Mouse (Mus musculus) intestine, embryonic 14.5 days (tissue): ENCODE results near the gene Stat5b. TPM values are rescaled to one million over a fixed set of nuclear protein-coding genes. Genes with fewer than 3 reads are reported as not detected.

ENCODE experiments used
- ATAC-seq: fragments of 200-750 bp; cut with Nextera tagmentation; replicated peaks from 2 replicates; pipeline ENCODE4 v1.8.0; 2017; ENCODE audit warnings: low read depth, moderate number of reproducible peaks, moderate TSS enrichment, moderate library complexity; ENCODE audit not compliant: low FRiP score, low TSS enrichment
- DNase-seq: peaks from one replicate; pipeline ENCODE4 v3.0.0-alpha.2; 2018; ENCODE audit warnings: low spot score
- H3K27ac ChIP-seq: fragments of 300-500 bp; sonication (generic); 2 replicates; pipeline ENCODE4 v1.5.1; 2014; ENCODE audit warnings: low read depth, mild to moderate bottlenecking, control low read depth
- H3K27me3 ChIP-seq: fragments of 300-500 bp; sonication (generic); replicated peaks from 2 replicates; pipeline ENCODE4 v1.6.1; 2014; ENCODE audit warnings: low read length, control low read depth; ENCODE audit not compliant: control insufficient read depth, insufficient read depth
- H3K36me3 ChIP-seq: fragments of 300-500 bp; sonication (generic); 2 replicates; pipeline ENCODE4 v1.6.1; 2014; ENCODE audit warnings: low read length, control low read depth; ENCODE audit not compliant: control insufficient read depth, insufficient read depth
- H3K4me1 ChIP-seq: fragments of 300-500 bp; sonication (generic); replicated peaks from 2 replicates; pipeline ENCODE4 v1.6.1; 2014; ENCODE audit warnings: low read length, control low read depth, mixed read lengths; ENCODE audit not compliant: control insufficient read depth, insufficient read depth
- H3K4me2 ChIP-seq: fragments of 300-500 bp; sonication (generic); 2 replicates; pipeline ENCODE4 v1.6.1; 2014; ENCODE audit warnings: low read length
- H3K4me3 ChIP-seq: fragments of 300-500 bp; sonication (generic); 2 replicates; pipeline ENCODE4 v1.5.1; 2014; ENCODE audit warnings: low read depth, low read length, control low read depth, mixed read lengths
- H3K9ac ChIP-seq: fragments of 300-500 bp; sonication (generic); 2 replicates; pipeline ENCODE4 v1.6.1; 2014; ENCODE audit warnings: mild to moderate bottlenecking, low read length
- H3K9me3 ChIP-seq: fragments of 300-500 bp; sonication (generic); 2 replicates; pipeline ENCODE4 v1.6.1; 2016; ENCODE audit warnings: low read length, control low read depth; ENCODE audit not compliant: control insufficient read depth
- WGBS: fragments of 180-500 bp; shearing (Covaris S2); extraction: QIAGEN DNeasy Blood & Tissue Kit; methylation state at CpG from one replicate; pipeline ENCODE4 v1.1.7; 2014; 5-methylcytosine and 5-hydroxymethylcytosine counted together
- polyA plus RNA-seq: library from polyadenylated mRNA; unstranded; fragments of >200 nt; fragmentation: Nextera tagmentation; extraction: Ambion mirVana; gene quantifications from 2 replicates; pipeline ENCODE4 v1.2.1, GENCODE M21; 2014

Stat5b gene
- polyA plus RNA-seq, 1 experiment from 2014 or later = 27.8 TPM

- no peak overlapping the region for H3K9ac ChIP-seq
- ATAC-seq = no peak
- 84% methylated on average over 12 of the region's 12 CpGs for WGBS
Observed at GRCm38 (mm10) chr11:100757566-100757965, 93.0 kb downstream of the Stat5b start.

GRCm38 (mm10) chr11:100756476-100756875, 94.0 kb downstream of the Stat5b start:
- 71% methylated on average over 6 of the region's 6 CpGs for WGBS
- no peak for ATAC-seq
- Histone ChIP-seq H3K9ac (no peak overlapping the region), H3K4me3 (no peak overlapping the region), H3K4me2 (no peak overlapping the region), H3K27ac (no peak overlapping the region), H3K9me3 (no peaks in the 10 kb centered on the region), H3K4me1 (peaks cover 10% of the 10 kb centered on the region), H3K27me3 (peaks cover 37% of the 10 kb centered on the region), H3K36me3 (no peaks in the 10 kb centered on the region)
- no peak for DNase-seq

More at GRCm38 (mm10) chr11:100757566-100757965, 93.0 kb downstream of the Stat5b start:
- H3K36me3 ChIP-seq = no peaks in the 10 kb centered on the region
- H3K4me3 ChIP-seq = no peak overlapping the region
- no peak overlapping the region for H3K4me2 ChIP-seq
- no peaks in the 10 kb centered on the region for H3K9me3 ChIP-seq
- peaks cover 37% of the 10 kb centered on the region for H3K27me3 ChIP-seq
- peaks cover 10% of the 10 kb centered on the region for H3K4me1 ChIP-seq
- no peak for DNase-seq
- H3K27ac ChIP-seq = no peak overlapping the region

- Histone ChIP-seq H3K9me3 (no peaks in the 10 kb centered on the region), H3K36me3 (no peaks in the 10 kb centered on the region), H3K4me3 (no peak overlapping the region), H3K27me3 (peaks cover 25% of the 10 kb centered on the region), H3K4me1 (peaks cover 8% of the 10 kb centered on the region), H3K27ac (no peak overlapping the region), H3K9ac (no peak overlapping the region), H3K4me2 (no peak overlapping the region)
- WGBS = 82% methylated on average over 3 of the region's 3 CpGs
- ATAC-seq (no peak), DNase-seq (no peak)
Observed at GRCm38 (mm10) chr11:100754693-100755057, 95.8 kb downstream of the Stat5b start.

- peaks cover 3% of the 10 kb centered on the region; the same call in 1 of the 2 replicates for H3K4me1 ChIP-seq
Observed at GRCm38 (mm10) chr11:100754021-100754692, 96.4 kb downstream of the Stat5b start.

GRCm38 (mm10) chr11:100752294-100752693, 98.2 kb downstream of the Stat5b start:
- Histone ChIP-seq H3K36me3 (no peaks in the 10 kb centered on the region), H3K27me3 (peaks cover 14% of the 10 kb centered on the region; the same call in 1 of the 2 replicates), H3K9ac (no peak overlapping the region), H3K9me3 (no peaks in the 10 kb centered on the region), H3K4me3 (no peak overlapping the region), H3K4me1 (no peaks in the 10 kb centered on the region), H3K27ac (no peak overlapping the region), H3K4me2 (no peak overlapping the region)
- DNase-seq = no peak
- no peak for ATAC-seq
- 25% methylated on average over 9 of the region's 10 CpGs for WGBS

More at GRCm38 (mm10) chr11:100754021-100754692, 96.4 kb downstream of the Stat5b start:
- no peaks in the 10 kb centered on the region for H3K9me3 ChIP-seq
- H3K4me2 ChIP-seq = no peak overlapping the region
- no peak overlapping the region for H3K4me3 ChIP-seq
- H3K27ac ChIP-seq = no peak overlapping the region
- H3K27me3 ChIP-seq = peaks cover 24% of the 10 kb centered on the region
- no peak for DNase-seq
- no peak overlapping the region for H3K9ac ChIP-seq
- ATAC-seq = no peak
- no peaks in the 10 kb centered on the region for H3K36me3 ChIP-seq
- WGBS = 85% methylated on average over 12 of the region's 12 CpGs

GRCm38 (mm10) chr11:100750127-100750526, 100.4 kb downstream of the Stat5b start:
- peaks cover 14% of the 10 kb centered on the region; the same call in 1 of the 2 replicates for H3K27me3 ChIP-seq
- H3K9ac ChIP-seq = no peak overlapping the region
- no peak for ATAC-seq
- DNase-seq = no peak
- no peak overlapping the region for H3K27ac ChIP-seq
- no peak overlapping the region for H3K4me2 ChIP-seq
- WGBS = 90% methylated on average over 16 of the region's 16 CpGs
- H3K9me3 ChIP-seq = no peaks in the 10 kb centered on the region
- no peak overlapping the region for H3K4me3 ChIP-seq
- no peaks in the 10 kb centered on the region for H3K36me3 ChIP-seq
- H3K4me1 ChIP-seq = no peaks in the 10 kb centered on the region

GRCm38 (mm10) chr11:100749469-100749868, 101.1 kb downstream of the Stat5b start:
- no peak overlapping the region for H3K4me2 ChIP-seq
- no peak for ATAC-seq

GRCm38 (mm10) chr11:100748620-100749019, 101.9 kb downstream of the Stat5b start:
- H3K27ac ChIP-seq = no peak overlapping the region
- no peaks in the 10 kb centered on the region for H3K4me1 ChIP-seq
- ATAC-seq = no peak
- no peak overlapping the region for H3K9ac ChIP-seq
- no peak overlapping the region for H3K4me3 ChIP-seq
- H3K36me3 ChIP-seq = no peaks in the 10 kb centered on the region
- peaks cover 14% of the 10 kb centered on the region; the same call in 1 of the 2 replicates for H3K27me3 ChIP-seq
- 74% methylated on average over 4 of the region's 4 CpGs for WGBS
- no peak for DNase-seq
- no peak overlapping the region for H3K4me2 ChIP-seq
- H3K9me3 ChIP-seq = no peaks in the 10 kb centered on the region

More at GRCm38 (mm10) chr11:100749469-100749868, 101.1 kb downstream of the Stat5b start:
- peaks cover 14% of the 10 kb centered on the region; the same call in 1 of the 2 replicates for H3K27me3 ChIP-seq
- H3K4me3 ChIP-seq = no peak overlapping the region
- no peaks in the 10 kb centered on the region for H3K36me3 ChIP-seq
- WGBS = 38% methylated on average over 25 of the region's 25 CpGs
- no peak overlapping the region for H3K27ac ChIP-seq
- H3K4me1 ChIP-seq = no peaks in the 10 kb centered on the region
- H3K9ac ChIP-seq = no peak overlapping the region
- no peak for DNase-seq
- H3K9me3 ChIP-seq = no peaks in the 10 kb centered on the region

GRCm38 (mm10) chr11:100747114-100747513, 103.4 kb downstream of the Stat5b start:
- Histone ChIP-seq H3K9me3 (no peaks in the 10 kb centered on the region), H3K4me1 (no peaks in the 10 kb centered on the region), H3K4me2 (no peak overlapping the region), H3K4me3 (no peak overlapping the region), H3K36me3 (no peaks in the 10 kb centered on the region), H3K27me3 (peaks cover 9% of the 10 kb centered on the region; the same call in 1 of the 2 replicates), H3K27ac (no peak overlapping the region), H3K9ac (no peak overlapping the region)
- ATAC-seq (no peak), DNase-seq (no peak)
- 69% methylated on average over 5 of the region's 5 CpGs for WGBS
